Mouse (Mus musculus): ENCODE results near the gene Ankfn1.

DNA sequence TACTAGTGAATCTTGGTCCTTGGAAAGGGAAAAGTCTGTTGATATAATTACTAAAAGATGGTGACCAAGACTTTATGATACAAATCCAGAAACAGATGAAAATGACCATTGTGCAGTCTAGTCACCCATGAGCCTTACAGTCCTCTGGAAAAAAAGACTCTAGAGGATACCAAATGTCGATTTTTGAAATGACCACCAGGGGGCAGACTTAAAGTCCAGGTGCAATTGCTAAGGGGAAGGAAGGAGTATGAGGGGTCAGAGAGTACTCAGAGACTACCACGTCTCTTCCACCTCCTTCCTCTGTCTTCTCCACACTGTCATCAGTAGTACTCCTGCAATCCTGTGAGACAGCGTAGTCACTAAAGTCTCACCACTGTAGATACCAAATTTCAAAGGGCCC lies 353.1 kb downstream of the Ankfn1 start:
- TF ChIP-seq CTCF (IDR thresholded peaks at IDR 0.05; ENCODE audit: borderline replicate concordance, insufficient read depth, low read length) (no peak), POLR2A (IDR thresholded peaks at IDR 0.05; ENCODE audit: low read depth, low read length) (no peak)
